ENCODE assay signal across 25 mouse cellular contexts in genomic region chr13:97259271-97259670, GRCm38 (mm10). TPM values are rescaled to one million over a fixed set of nuclear protein-coding genes. Genes with fewer than 3 reads are reported as not detected.
DNase-seq lines count a peak whose midpoint lies in the region; ATAC-seq lines count a peak whose summit lies in the region.
"Had no signal": no experiment of that assay in that cellular context is flagged by ENCODE, and none has a peak within 500 bp of the region (broad histone marks: within the 10 kb centered on the region; RNA-seq: fewer than 3 reads in every experiment).

No protein-coding gene starts in this region.

- intact Hi-C loops in heart, postnatal 10 days (cut with DNase I), result no loop called here

- no peak overlapping the region for H3K9ac ChIP-seq in heart, embryonic 15.5 days
- no peak overlapping the region for H3K9ac ChIP-seq in midbrain, embryonic 11.5 days (ENCODE audit: low read length)
- no peak overlapping the region for H3K9ac ChIP-seq in midbrain, embryonic 14.5 days (replicated peaks; ENCODE audit: low read length)
- H3K9ac ChIP-seq: hindbrain, embryonic 14.5 days; limb, embryonic 12.5 days; midbrain, embryonic 13.5 days; stomach, embryonic 15.5 days had no signal

- ATAC-seq in heart, embryonic 15.5 days (replicated peaks; ENCODE audit: insufficient number of reproducible peaks, insufficient read depth, low FRiP score, low read depth), result no peak
- no peak for ATAC-seq in midbrain, embryonic 11.5 days (ENCODE audit: low FRiP score)
- no peak for ATAC-seq in midbrain, embryonic 14.5 days (ENCODE audit: low FRiP score, low TSS enrichment)
- ATAC-seq: activated CD4-positive, CD25-positive, alpha-beta regulatory T cell, adult 4 months; forebrain, embryonic 16.5 days; inflammation-experienced regulatory T-cells, adult 6 months; midbrain, embryonic 13.5 days had no signal

- H3K27ac ChIP-seq in heart, embryonic 10.5 days, result no peak overlapping the region
- H3K27ac ChIP-seq in heart, embryonic 15.5 days, result no peak overlapping the region
- H3K27ac ChIP-seq in midbrain, embryonic 11.5 days (ENCODE audit: low read depth, low read length), result no peak overlapping the region
- H3K27ac ChIP-seq in midbrain, embryonic 14.5 days (replicated peaks; ENCODE audit: low read depth, low read length), result no peak overlapping the region
- H3K27ac ChIP-seq: hindbrain, embryonic 14.5 days; limb, embryonic 12.5 days; midbrain, embryonic 13.5 days; stomach, embryonic 15.5 days had no signal

- no peaks in the 10 kb centered on the region for H3K9me3 ChIP-seq in heart, embryonic 10.5 days
- no peaks in the 10 kb centered on the region for H3K9me3 ChIP-seq in heart, embryonic 15.5 days (replicated peaks)
- no peaks in the 10 kb centered on the region for H3K9me3 ChIP-seq in midbrain, embryonic 11.5 days (ENCODE audit: control insufficient read depth, low read length)
- no peaks in the 10 kb centered on the region for H3K9me3 ChIP-seq in midbrain, embryonic 14.5 days (ENCODE audit: control insufficient read depth, low read length)
- H3K9me3 ChIP-seq: limb, embryonic 12.5 days; midbrain, embryonic 13.5 days; stomach, embryonic 15.5 days had no signal

- peaks cover 3% of the 10 kb centered on the region; the same call in 1 of the 2 replicates for H3K27me3 ChIP-seq in heart, embryonic 10.5 days (ENCODE audit: insufficient read depth, poor library complexity, severe bottlenecking)
- no peaks in the 10 kb centered on the region for H3K27me3 ChIP-seq in heart, embryonic 15.5 days
- no peaks in the 10 kb centered on the region for H3K27me3 ChIP-seq in midbrain, embryonic 11.5 days (ENCODE audit: control insufficient read depth, insufficient read depth, low read length)
- no peaks in the 10 kb centered on the region for H3K27me3 ChIP-seq in midbrain, embryonic 14.5 days (ENCODE audit: control insufficient read depth, insufficient read depth, low read length)
- H3K27me3 ChIP-seq: stomach, embryonic 15.5 days had no signal

- peaks cover 20% of the 10 kb centered on the region for H3K4me1 ChIP-seq in heart, embryonic 10.5 days
- H3K4me1 ChIP-seq in heart, embryonic 15.5 days (replicated peaks), result no peaks in the 10 kb centered on the region
- H3K4me1 ChIP-seq in midbrain, embryonic 11.5 days (ENCODE audit: control insufficient read depth, insufficient read depth, low read length), result peaks cover 37% of the 10 kb centered on the region
- peaks cover 36% of the 10 kb centered on the region for H3K4me1 ChIP-seq in midbrain, embryonic 14.5 days (ENCODE audit: control insufficient read depth, insufficient read depth, low read length)

- WGBS in heart, embryonic 10.5 days, result 62% methylated on average over 16 of the region's 16 CpGs
- WGBS in heart, embryonic 15.5 days, result 71% methylated on average over 16 of the region's 16 CpGs
- WGBS in midbrain, embryonic 11.5 days, result 65% methylated on average over 16 of the region's 16 CpGs
- 65% methylated on average over 16 of the region's 16 CpGs for WGBS in midbrain, embryonic 14.5 days

- H3K36me3 ChIP-seq in heart, embryonic 10.5 days, result no peaks in the 10 kb centered on the region
- H3K36me3 ChIP-seq in heart, embryonic 15.5 days, result no peaks in the 10 kb centered on the region
- H3K36me3 ChIP-seq in midbrain, embryonic 11.5 days (ENCODE audit: control insufficient read depth, insufficient read depth, low read length), result no peaks in the 10 kb centered on the region
- H3K36me3 ChIP-seq in midbrain, embryonic 14.5 days (ENCODE audit: control insufficient read depth, insufficient read depth, low read length), result no peaks in the 10 kb centered on the region
- H3K36me3 ChIP-seq: limb, embryonic 12.5 days; midbrain, embryonic 13.5 days; stomach, embryonic 15.5 days had no signal

- DNase-seq in heart, embryonic 10.5 days (ENCODE audit: low spot score), result no peak
- no peak for DNase-seq in heart, postnatal 10 days
- DNase-seq in heart, adult 18-20 months, result no peak
- DNase-seq in midbrain, embryonic 11.5 days (ENCODE audit: low spot score, missing footprints), result peak; percentile 84
- no peak for DNase-seq in midbrain, embryonic 14.5 days
- no peak for DNase-seq in frontal cortex, postnatal 25 days (ENCODE audit: low spot score in 2 of 2)
- DNase-seq: adrenal gland, adult 2 months; adrenal gland, postnatal 36 days; cerebellum, adult 2 months; cerebellum, postnatal 14 days; gastrocnemius, postnatal 10 days; kidney, adult 11 months; kidney, postnatal 14 days; layer of hippocampus, adult 9-11 months; lung, postnatal 36 days; right cerebral cortex, postnatal 25 days had no signal

- H3K4me3 ChIP-seq in heart, embryonic 10.5 days, result 0 out of 2 replicates have a peak overlapping the region, but pooled peaks have one; percentile 25
- H3K4me3 ChIP-seq in heart, embryonic 15.5 days, result no peak overlapping the region
- H3K4me3 ChIP-seq in midbrain, embryonic 11.5 days (ENCODE audit: low read depth, low read length), result no peak overlapping the region
- H3K4me3 ChIP-seq in midbrain, embryonic 14.5 days (replicated peaks; ENCODE audit: low read depth, low read length), result no peak overlapping the region
- H3K4me3 ChIP-seq: erythroblast, embryonic 14.5 days; limb, embryonic 12.5 days; midbrain, embryonic 13.5 days; stomach, embryonic 15.5 days had no signal

- peak overlapping the region; percentile 3; the same call in 1 of the 2 replicates for H3K4me2 ChIP-seq in heart, embryonic 15.5 days
- no peak overlapping the region for H3K4me2 ChIP-seq in midbrain, embryonic 11.5 days
- no peak overlapping the region for H3K4me2 ChIP-seq in midbrain, embryonic 14.5 days (ENCODE audit: low read length)
- H3K4me2 ChIP-seq: hindbrain, embryonic 14.5 days; limb, embryonic 12.5 days; midbrain, embryonic 13.5 days; stomach, embryonic 15.5 days had no signal

RNA-seq across cellular contexts. Expression of gene Enc1, which starts 18.4 kb away (rescaled TPM):
- polyA plus RNA-seq in heart, embryonic 10.5 days (2016; fragmentation: Nextera tagmentation; extraction: Ambion mirVana), result 3.9 and 4.2 TPM in 2 replicates
- total RNA-seq in heart, postnatal 10 days (2021), result 10 to 100 TPM; 11.8 to 16.2 TPM
- polyA plus RNA-seq in heart, embryonic 15.5 days (2015; fragmentation: Nextera tagmentation; extraction: Ambion mirVana), result 3.8 and 4.0 TPM in 2 replicates
- total RNA-seq in heart, adult 18-20 months (2021), result 1 to 10 TPM; 7.4 to 8.8 TPM
- polyA plus RNA-seq in midbrain, embryonic 11.5 days (2014; fragmentation: Nextera tagmentation; extraction: Ambion mirVana), result 18.4 and 19.8 TPM in 2 replicates
- 94.2 and 99.0 TPM in 2 replicates for polyA plus RNA-seq in midbrain, embryonic 14.5 days (2014; fragmentation: Nextera tagmentation; extraction: Ambion mirVana)
